9 mouse cellular contexts compared by ENCODE assay signal in genomic region chr3:37838896-37839295, GRCm38 (mm10).
A peak's percentile ranks its signal among the peaks of the same experiment; 100 is the strongest.
DNase-seq lines count a peak whose midpoint lies in the region; ATAC-seq and TF ChIP-seq lines count a peak whose summit lies in the region.
"Had no signal": no experiment of that assay in that cellular context is flagged by ENCODE, and none has a peak within 500 bp of the region (broad histone marks: within the 10 kb centered on the region; RNA-seq: fewer than 3 reads in every experiment).

No protein-coding gene starts in this region.

- TF ChIP-seq CTCF in kidney, adult 2 months (conservative IDR thresholded peaks at IDR 0.05; ENCODE audit: insufficient read depth, insufficient read length, low read depth, low read length): no peak
- no peak for TF ChIP-seq CTCF in stomach, postnatal 0 days (IDR thresholded peaks at IDR 0.05; ENCODE audit: low read depth)

- intact Hi-C loops in gastrocnemius, postnatal 14 days (cut with DNase I; ENCODE audit: low total_unique reads): no loop called here

- peak; percentile 50 for DNase-seq in kidney, adult 2 months
- DNase-seq in gastrocnemius, postnatal 14 days: peak; percentile 80
- peak; percentile 49 to 50 for DNase-seq in kidney, postnatal 36 days
- peak; percentile 22 for DNase-seq in stomach, postnatal 0 days (ENCODE audit: low spot score)
- no peak for DNase-seq in cerebellum, adult 11 months
- no peak for DNase-seq in neural tube, embryonic 10.5 days (ENCODE audit: extremely low spot score, low spot score)

- peak overlapping the region; percentile 64 for H3K27ac ChIP-seq in kidney, adult 2 months (ENCODE audit: insufficient read depth, low read depth, low read length)
- no peak overlapping the region for H3K27ac ChIP-seq in kidney, embryonic 16.5 days (ENCODE audit: low read length)
- peak overlapping the region; percentile 49 for H3K27ac ChIP-seq in stomach, postnatal 0 days (replicated peaks)
- H3K27ac ChIP-seq: heart, embryonic 15.5 days had no signal

- H3K36me3 ChIP-seq in kidney, adult 2 months (ENCODE audit: control insufficient read depth, insufficient read depth, low read length): no peaks in the 10 kb centered on the region
- H3K36me3 ChIP-seq in kidney, embryonic 16.5 days (ENCODE audit: insufficient read depth, low read length): no peaks in the 10 kb centered on the region
- H3K36me3 ChIP-seq in stomach, postnatal 0 days (ENCODE audit: control insufficient read depth, insufficient read depth, low read length): no peaks in the 10 kb centered on the region
- H3K36me3 ChIP-seq: heart, embryonic 15.5 days had no signal

- no peak for TF ChIP-seq EP300 in stomach, postnatal 0 days (optimal IDR thresholded peaks at IDR 0.05)

- no peaks in the 10 kb centered on the region for H3K27me3 ChIP-seq in kidney, adult 2 months (replicated peaks; ENCODE audit: control insufficient read depth, insufficient read depth, low read length)
- no peaks in the 10 kb centered on the region for H3K27me3 ChIP-seq in kidney, embryonic 16.5 days (ENCODE audit: insufficient read depth, low read length)
- H3K27me3 ChIP-seq in stomach, postnatal 0 days (ENCODE audit: control insufficient read depth, insufficient read depth, low read length): no peaks in the 10 kb centered on the region
- H3K27me3 ChIP-seq: heart, embryonic 15.5 days had no signal

- ATAC-seq in kidney, embryonic 16.5 days (ENCODE audit: low FRiP score, low TSS enrichment): no peak
- ATAC-seq in stomach, postnatal 0 days (ENCODE audit: low FRiP score, low TSS enrichment): no peak
- no peak for ATAC-seq in activated CD4-positive, CD25-positive, alpha-beta regulatory T cell, adult 4 months

- H3K9me3 ChIP-seq in kidney, embryonic 16.5 days (ENCODE audit: low read length): no peaks in the 10 kb centered on the region
- H3K9me3 ChIP-seq in stomach, postnatal 0 days (ENCODE audit: control insufficient read depth, low read length): no peaks in the 10 kb centered on the region
- H3K9me3 ChIP-seq: heart, embryonic 15.5 days had no signal

- 77% methylated on average over 11 of the region's 11 CpGs for WGBS in kidney, adult 2 months
- 72% methylated on average over 11 of the region's 11 CpGs for WGBS in kidney, embryonic 16.5 days
- 53% methylated on average over 11 of the region's 11 CpGs for WGBS in stomach, postnatal 0 days

- no peak for TF ChIP-seq POLR2A in kidney, adult 2 months (IDR thresholded peaks at IDR 0.05; ENCODE audit: low read depth, low read length)

- H3K4me2 ChIP-seq in kidney, embryonic 16.5 days (replicated peaks; ENCODE audit: low read depth, low read length): no peak overlapping the region
- H3K4me2 ChIP-seq in stomach, postnatal 0 days (replicated peaks; ENCODE audit: low read depth): no peak overlapping the region
- H3K4me2 ChIP-seq: heart, embryonic 15.5 days had no signal

- no peaks in the 10 kb centered on the region for H3K4me1 ChIP-seq in kidney, adult 2 months (ENCODE audit: control insufficient read depth, insufficient read depth, low read length)
- H3K4me1 ChIP-seq in kidney, embryonic 16.5 days (ENCODE audit: insufficient read depth, low read length): peaks cover 5% of the 10 kb centered on the region; the same call in 1 of the 2 replicates
- H3K4me1 ChIP-seq in stomach, postnatal 0 days (replicated peaks; ENCODE audit: control insufficient read depth, insufficient read depth): peaks cover 7% of the 10 kb centered on the region; the same call in 1 of the 2 replicates

- no peak overlapping the region for H3K9ac ChIP-seq in kidney, embryonic 16.5 days (replicated peaks; ENCODE audit: low read length)
- no peak overlapping the region for H3K9ac ChIP-seq in stomach, postnatal 0 days (ENCODE audit: low read length)
- H3K9ac ChIP-seq: heart, embryonic 15.5 days had no signal

- H3K4me3 ChIP-seq in kidney, adult 2 months (ENCODE audit: insufficient read depth, low read depth, low read length): no peak overlapping the region
- H3K4me3 ChIP-seq in kidney, embryonic 16.5 days (ENCODE audit: low read length): no peak overlapping the region
- H3K4me3 ChIP-seq in stomach, postnatal 0 days (ENCODE audit: low read depth, low read length): no peak overlapping the region
- H3K4me3 ChIP-seq: heart, embryonic 15.5 days had no signal

Comparison
In these comparisons a context has a peak if more than half of its experiments do, and no peak if none do; other contexts are left out.
1. DNase-seq: peak in kidney, adult 2 months (single experiment), gastrocnemius, postnatal 14 days (single experiment), kidney, postnatal 36 days (2 of 2) and stomach, postnatal 0 days (single experiment); none in cerebellum, adult 11 months (single experiment) and neural tube, embryonic 10.5 days (single experiment).